Mouse (Mus musculus): ENCODE results near the gene Igsf23. TPM values are rescaled to one million over a fixed set of nuclear protein-coding genes. Genes with fewer than 3 reads are reported as not detected.

Igsf23 gene
- total RNA-seq, 2 experiments from 2014 or later = not detected

Other genes starting within 250 kb of the Igsf23 start
- 10 to 100 TPM; 45.1 to 45.4 TPM for gene Tomm40, start 235.3 kb downstream of the Igsf23 start, total RNA-seq (2021)
- 1 to 10 TPM; 2.1 to 3.9 TPM for gene Nectin2, start 200.3 kb downstream of the Igsf23 start, total RNA-seq (2021)
- gene Bcam, start 179.7 kb downstream of the Igsf23 start, total RNA-seq (2021) = 10 to 100 TPM; 25.3 to 33.9 TPM
- not detected for gene Cblc, start 153.9 kb downstream of the Igsf23 start, total RNA-seq (2021)
- 1 to 10 TPM; 1.2 TPM for gene Bcl3, start 128.0 kb downstream of the Igsf23 start, total RNA-seq (2021)
- gene Gm19345, start 98.8 kb downstream of the Igsf23 start, total RNA-seq (2021) = not detected
- gene Ceacam16, start 89.5 kb downstream of the Igsf23 start, total RNA-seq (2021) = not detected
- not detected for gene Ceacam19, start 62.8 kb downstream of the Igsf23 start, total RNA-seq (2021)
- 1 to 10 TPM; 5.6 to 6.1 TPM for gene Pvr, start 29.6 kb downstream of the Igsf23 start, total RNA-seq (2021)
- not detected for gene Ceacam20, start 14.7 kb upstream of the Igsf23 start, total RNA-seq (2021)
- not detected for gene Nlrp9b, start 40.7 kb upstream of the Igsf23 start, total RNA-seq (2021)
- not detected for gene Vmn1r91, start 148.9 kb upstream of the Igsf23 start, total RNA-seq (2021)
- not detected for gene Gm16442, start 171.8 kb upstream of the Igsf23 start, total RNA-seq (2021)
- not detected for gene Vmn1r93, start 188.3 kb upstream of the Igsf23 start, total RNA-seq (2021)
- gene Vmn1r94, start 217.6 kb upstream of the Igsf23 start, total RNA-seq (2021) = not detected
- not detected for gene Vmn1r95, start 243.0 kb upstream of the Igsf23 start, total RNA-seq (2021)